Mouse (Mus musculus) forelimb bud, embryonic 11.5 days (tissue): ENCODE data around the gene Zan.

Experiments used
- DNase-seq: peaks from one replicate; pipeline ENCODE4 v3.0.0-alpha.2; 2012; ENCODE audit warnings: low read depth, low spot score

The Zan gene

GRCm38 (mm10) chr5:137351394-137351793 lies 125.5 kb downstream of the Zan start:
- DNase-seq: no peak

GRCm38 (mm10) chr5:137351058-137351380 lies 125.8 kb downstream of the Zan start:
- no peak for DNase-seq

- no peak for DNase-seq
Observed at GRCm38 (mm10) chr5:137350205-137351057, 126.4 kb downstream of the Zan start.

GRCm38 (mm10) chr5:137349384-137350204 lies 127.3 kb downstream of the Zan start, which contains the start of gene Ephb4:
Gene Ephb4, plus strand, starts transcription at chr5:137350109.
- DNase-seq: peak; percentile 96

GRCm38 (mm10) chr5:137348482-137349383 lies 128.1 kb downstream of the Zan start:
- DNase-seq: peak; percentile 35

- no peak for DNase-seq
Observed at GRCm38 (mm10) chr5:137347856-137348255, 129.0 kb downstream of the Zan start.

GRCm38 (mm10) chr5:137346983-137347382 lies 129.9 kb downstream of the Zan start:
- DNase-seq: no peak

- no peak for DNase-seq
Observed at GRCm38 (mm10) chr5:137346388-137346787, 130.5 kb downstream of the Zan start.

- DNase-seq: no peak
Observed at GRCm38 (mm10) chr5:137345821-137346220, 131.0 kb downstream of the Zan start.

GRCm38 (mm10) chr5:137343869-137344268 lies 133.0 kb downstream of the Zan start:
- no peak for DNase-seq

- DNase-seq: no peak
Observed at GRCm38 (mm10) chr5:137343412-137343811, 133.5 kb downstream of the Zan start.

GRCm38 (mm10) chr5:137342407-137343012 lies 134.4 kb downstream of the Zan start:
- no peak for DNase-seq

- DNase-seq: no peak
Observed at GRCm38 (mm10) chr5:137340222-137340621, 136.6 kb downstream of the Zan start.

GRCm38 (mm10) chr5:137339290-137339979 lies 137.4 kb downstream of the Zan start:
- DNase-seq: no peak

- no peak for DNase-seq
Observed at GRCm38 (mm10) chr5:137338663-137339289, 138.1 kb downstream of the Zan start.

GRCm38 (mm10) chr5:137338256-137338655 lies 138.6 kb downstream of the Zan start:
- peak; percentile 80 for DNase-seq

GRCm38 (mm10) chr5:137337190-137337589 lies 139.7 kb downstream of the Zan start:
- DNase-seq: no peak

GRCm38 (mm10) chr5:137335066-137335465 lies 141.8 kb downstream of the Zan start:
- DNase-seq: no peak

- DNase-seq: no peak
Observed at GRCm38 (mm10) chr5:137334317-137334716, 142.5 kb downstream of the Zan start.

GRCm38 (mm10) chr5:137333512-137334174 lies 143.2 kb downstream of the Zan start, which contains the start of gene Slc12a9:
Gene Slc12a9, minus strand, starts transcription at chr5:137333597.
- peak; percentile 91 for DNase-seq
